In the genomic region with DNA sequence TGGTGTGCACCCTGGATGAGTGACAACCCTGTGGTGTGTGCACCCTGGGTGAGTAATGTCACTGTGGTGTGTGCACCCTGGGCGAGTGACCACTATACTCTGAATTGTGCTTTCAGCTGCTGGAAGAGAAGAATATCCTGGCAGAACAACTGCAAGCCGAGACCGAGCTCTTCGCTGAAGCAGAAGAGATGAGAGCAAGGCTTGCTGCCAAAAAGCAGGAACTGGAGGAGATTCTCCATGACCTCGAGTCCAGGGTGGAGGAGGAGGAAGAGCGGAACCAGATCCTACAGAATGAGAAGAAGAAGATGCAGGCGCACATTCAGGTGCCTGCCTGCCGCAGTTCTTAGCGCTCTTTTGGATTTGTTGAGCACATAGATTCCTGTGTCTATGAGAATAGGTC, we compare ENCODE assay signal across 11 mouse cellular contexts.
"Had no signal": no experiment of that assay in that cellular context is flagged by ENCODE, and none has a peak within 500 bp of the region (broad histone marks: within the 10 kb centered on the region; RNA-seq: fewer than 3 reads in every experiment).

No protein-coding gene starts in this region.

- ATAC-seq: liver, postnatal 0 days; midbrain, embryonic 15.5 days had no signal

- DNase-seq: kidney, postnatal 14 days; layer of hippocampus, adult 9-11 months; layer of hippocampus, postnatal 36 days; liver; liver, embryonic 13.5 days; liver, postnatal 0 days; lung, postnatal 14 days; spleen, adult 18-20 months; thymus, adult 2 months; thymus, postnatal 25 days had no signal
